Mouse (Mus musculus) heart, postnatal 10 days (tissue): ENCODE results near the gene Card10. TPM values are rescaled to one million over a fixed set of nuclear protein-coding genes. Genes with fewer than 3 reads are reported as not detected.

Experiments
- DNase-seq, 2 experiments: peaks; one replicate each; pipeline ENCODE4 v3.0.0; 2021
- intact Hi-C: fragments of 180-260 bp; cut with DNase I; formaldehyde crosslinking; loops from one replicate; pipeline ENCODE4 v1.15.1; 2025
- total RNA-seq, 2 experiments: library from RNA; stranded (reverse); gene quantifications; 2 replicates each; pipeline ENCODE4 v1.2.3; 2021

Card10 gene
- total RNA-seq, 2 experiments from 2014 or later = 18.8 to 20.4 TPM

- intact Hi-C loops = no loop called here
- no peak for DNase-seq
These were observed 3.8 kb upstream of the Card10 start for GRCm38 (mm10) chr15:78806614-78807013.

- DNase-seq = no peak
- intact Hi-C loops = no loop called here
These were observed 2.5 kb upstream of the Card10 start for GRCm38 (mm10) chr15:78805351-78805750.

GRCm38 (mm10) chr15:78804326-78804725, 1.5 kb upstream of the Card10 start:
- intact Hi-C loops = no loop called here
- DNase-seq = peak; percentile 49 to 51

GRCm38 (mm10) chr15:78803499-78803900, 658 bp upstream of the Card10 start:
- intact Hi-C loops = loop anchor here (2.0 kb wide), 1 partner anchor 17 kb away; no protein-coding TSS in a partner anchor
- DNase-seq = peak; percentile 64 to 72

- intact Hi-C loops = loop anchor here (2.0 kb wide), 1 partner anchor 15 kb away; no protein-coding TSS in a partner anchor
- DNase-seq = peak; percentile 52 to 68
These were observed 686 bp downstream of the Card10 start for GRCm38 (mm10) chr15:78801971-78802741.

GRCm38 (mm10) chr15:78801571-78801970, 1.3 kb downstream of the Card10 start:
- no peak for DNase-seq
- intact Hi-C loops = no loop called here

GRCm38 (mm10) chr15:78799029-78799428, 3.8 kb downstream of the Card10 start:
- intact Hi-C loops = no loop called here

GRCm38 (mm10) chr15:78797060-78797329, 5.8 kb downstream of the Card10 start:
- no peak for DNase-seq
- intact Hi-C loops = no loop called here

More at GRCm38 (mm10) chr15:78799029-78799428, 3.8 kb downstream of the Card10 start:
- no peak for DNase-seq

GRCm38 (mm10) chr15:78796196-78797059, 6.4 kb downstream of the Card10 start:
- intact Hi-C loops = no loop called here
- peak; percentile 76 to 78 for DNase-seq

GRCm38 (mm10) chr15:78790990-78791389, 11.9 kb downstream of the Card10 start:
- intact Hi-C loops = no loop called here
- DNase-seq = no peak

GRCm38 (mm10) chr15:78790451-78790850, 12.4 kb downstream of the Card10 start:
- intact Hi-C loops = no loop called here
- peak; percentile 59 to 73 for DNase-seq

- intact Hi-C loops = no loop called here
- no peak for DNase-seq
These were observed 13.0 kb downstream of the Card10 start for GRCm38 (mm10) chr15:78789721-78790323.

GRCm38 (mm10) chr15:78788042-78788441, 14.8 kb downstream of the Card10 start:
- intact Hi-C loops = no loop called here
- DNase-seq = no peak

- intact Hi-C loops = loop anchor here (2.0 kb wide), 1 partner anchor 15 kb away; the partner anchor contains the start of gene Card10
These were observed 15.5 kb downstream of the Card10 start for GRCm38 (mm10) chr15:78787287-78787856.

GRCm38 (mm10) chr15:78786411-78786818, 16.4 kb downstream of the Card10 start:
- peak; percentile 57 to 67 for DNase-seq

More at GRCm38 (mm10) chr15:78787287-78787856, 15.5 kb downstream of the Card10 start:
- DNase-seq = no peak

GRCm38 (mm10) chr15:78785961-78786360, 16.9 kb downstream of the Card10 start:
- intact Hi-C loops = loop anchor here (2.0 kb wide), 1 partner anchor 17 kb away; the partner anchor contains the start of gene Card10
- peak; percentile 82 for DNase-seq

More at GRCm38 (mm10) chr15:78786411-78786818, 16.4 kb downstream of the Card10 start:
- intact Hi-C loops = loop anchor here (2.0 kb wide), 1 partner anchor 16 kb away; the partner anchor contains the start of gene Card10

GRCm38 (mm10) chr15:78785258-78785657, 17.6 kb downstream of the Card10 start:
- intact Hi-C loops = no loop called here
- DNase-seq = no peak

- no peak for DNase-seq
- intact Hi-C loops = no loop called here
These were observed 18.3 kb downstream of the Card10 start for GRCm38 (mm10) chr15:78784520-78784919.

- intact Hi-C loops = no loop called here
- DNase-seq = no peak
These were observed 20.3 kb downstream of the Card10 start for GRCm38 (mm10) chr15:78782348-78783103.

- DNase-seq = no peak
- intact Hi-C loops = no loop called here
These were observed 21.9 kb downstream of the Card10 start for GRCm38 (mm10) chr15:78780908-78781307.
